Mouse (Mus musculus): ENCODE measurements around the gene Galns. TPM values are rescaled to one million over a fixed set of nuclear protein-coding genes. Genes with fewer than 3 reads are reported as not detected.
"Not testable (repeated sequence)": the region's sequence is repeated elsewhere in the genome, so short reads cannot be mapped to it uniquely, and the experiment has no call there.

Galns gene
- polyA plus RNA-seq, 1 experiment: 17.6 TPM

GRCm38 (mm10) chr8:122636803-122637175 is 25.5 kb upstream of the Galns start:
- no peak overlapping the region for H3K4me3 ChIP-seq
- peak overlapping the region; percentile 45 for H3K4me2 ChIP-seq (ENCODE audit: low read depth)
- H3K27me3 ChIP-seq (ENCODE audit: control insufficient read depth, insufficient read depth, insufficient read length): peaks cover 23% of the 10 kb centered on the region
- no peak overlapping the region for H3ac ChIP-seq (ENCODE audit: control insufficient read depth, insufficient read length)
- TF ChIP-seq POLR2A (IDR thresholded peaks at IDR 0.05; ENCODE audit: insufficient read length, low read depth) (no peak), TCF3 (IDR thresholded peaks at IDR 0.05; ENCODE audit: insufficient read length, low read depth) (peak; percentile 97), POLR2AphosphoS2 (IDR thresholded peaks at IDR 0.05; ENCODE audit: insufficient read length, low read depth) (peak; percentile 47), MAX (IDR thresholded peaks at IDR 0.05; ENCODE audit: low read depth) (no peak), CEBPB (IDR thresholded peaks at IDR 0.05; ENCODE audit: insufficient read depth, poor library complexity, severe bottlenecking) (no peak), MYOG (IDR thresholded peaks at IDR 0.05; ENCODE audit: control insufficient read depth in 1 of 3, insufficient read depth in 1 of 3, insufficient read length in 2 of 3, low read depth in 2 of 3) (peak; percentile 96 to 99 (median 97)), E2F4 (IDR thresholded peaks at IDR 0.05; ENCODE audit: insufficient read depth) (no peak), MYOD1 (IDR thresholded peaks at IDR 0.05; ENCODE audit: control insufficient read depth in 1 of 3, insufficient read length in 2 of 3, low read depth in 2 of 3) (peak; percentile 92 to 97 (median 96)), USF1 (IDR thresholded peaks at IDR 0.05; ENCODE audit: low read depth) (no peak), TCF12 (IDR thresholded peaks at IDR 0.05; ENCODE audit: insufficient read depth, poor library complexity, severe bottlenecking) (peak; percentile 99), REST (IDR thresholded peaks at IDR 0.05; ENCODE audit: insufficient read depth, insufficient read length) (no peak), SRF (IDR thresholded peaks at IDR 0.05; ENCODE audit: control insufficient read depth, insufficient read length, low read depth) (no peak)
- H3K79me2 ChIP-seq (ENCODE audit: control insufficient read depth, insufficient read depth): no peaks in the 10 kb centered on the region
- no peaks in the 10 kb centered on the region for H3K36me3 ChIP-seq (ENCODE audit: control insufficient read depth, insufficient read depth)

- peak; percentile 60 for TF ChIP-seq TCF12 (IDR thresholded peaks at IDR 0.05; ENCODE audit: insufficient read depth, poor library complexity, severe bottlenecking)
- peak; percentile 70; the same call in 1 of the 2 replicates for TF ChIP-seq CEBPB (IDR thresholded peaks at IDR 0.05; ENCODE audit: insufficient read depth, poor library complexity, severe bottlenecking)
- TF ChIP-seq POLR2A (IDR thresholded peaks at IDR 0.05; ENCODE audit: insufficient read length, low read depth): no peak
- peak in 1 of 3 experiments; percentile 31 for TF ChIP-seq MYOD1 (IDR thresholded peaks at IDR 0.05; ENCODE audit: control insufficient read depth in 1 of 3, insufficient read length in 2 of 3, low read depth in 2 of 3)
- no peak for TF ChIP-seq MAX (IDR thresholded peaks at IDR 0.05; ENCODE audit: low read depth)
- no peak for TF ChIP-seq POLR2AphosphoS2 (IDR thresholded peaks at IDR 0.05; ENCODE audit: insufficient read length, low read depth)
- TF ChIP-seq E2F4 (IDR thresholded peaks at IDR 0.05; ENCODE audit: insufficient read depth): no peak
- no peak for TF ChIP-seq SRF (IDR thresholded peaks at IDR 0.05; ENCODE audit: control insufficient read depth, insufficient read length, low read depth)
- TF ChIP-seq USF1 (IDR thresholded peaks at IDR 0.05; ENCODE audit: low read depth): no peak
- peak in 1 of 3 experiments; percentile 22 for TF ChIP-seq MYOG (IDR thresholded peaks at IDR 0.05; ENCODE audit: control insufficient read depth in 1 of 3, insufficient read depth in 1 of 3, insufficient read length in 2 of 3, low read depth in 2 of 3)
- TF ChIP-seq REST (IDR thresholded peaks at IDR 0.05; ENCODE audit: insufficient read depth, insufficient read length): no peak
- no peak for TF ChIP-seq TCF3 (IDR thresholded peaks at IDR 0.05; ENCODE audit: insufficient read length, low read depth)
- Histone ChIP-seq H3K4me2 (ENCODE audit: low read depth) (peak overlapping the region; percentile 45), H3ac (ENCODE audit: control insufficient read depth, insufficient read length) (no peak overlapping the region), H3K4me3 (no peak overlapping the region), H3K27me3 (ENCODE audit: control insufficient read depth, insufficient read depth, insufficient read length) (peaks cover 23% of the 10 kb centered on the region), H3K36me3 (ENCODE audit: control insufficient read depth, insufficient read depth) (no peaks in the 10 kb centered on the region), H3K79me2 (ENCODE audit: control insufficient read depth, insufficient read depth) (no peaks in the 10 kb centered on the region)
Observed at GRCm38 (mm10) chr8:122635878-122636802, 24.9 kb upstream of the Galns start.

- Histone ChIP-seq H3K4me3 (no peak overlapping the region), H3ac (ENCODE audit: control insufficient read depth, insufficient read length) (no peak overlapping the region), H3K36me3 (ENCODE audit: control insufficient read depth, insufficient read depth) (no peaks in the 10 kb centered on the region), H3K4me2 (ENCODE audit: low read depth) (no peak overlapping the region), H3K79me2 (ENCODE audit: control insufficient read depth, insufficient read depth) (no peaks in the 10 kb centered on the region), H3K27me3 (ENCODE audit: control insufficient read depth, insufficient read depth, insufficient read length) (peaks cover 39% of the 10 kb centered on the region)
- TF ChIP-seq SRF (IDR thresholded peaks at IDR 0.05; ENCODE audit: control insufficient read depth, insufficient read length, low read depth): no peak
- no peak for TF ChIP-seq USF1 (IDR thresholded peaks at IDR 0.05; ENCODE audit: low read depth)
- no peak for TF ChIP-seq TCF3 (IDR thresholded peaks at IDR 0.05; ENCODE audit: insufficient read length, low read depth)
- TF ChIP-seq MAX (IDR thresholded peaks at IDR 0.05; ENCODE audit: low read depth): no peak
- TF ChIP-seq REST (IDR thresholded peaks at IDR 0.05; ENCODE audit: insufficient read depth, insufficient read length): no peak
- no peak for TF ChIP-seq TCF12 (IDR thresholded peaks at IDR 0.05; ENCODE audit: insufficient read depth, poor library complexity, severe bottlenecking)
- no peak for TF ChIP-seq MYOD1 (IDR thresholded peaks at IDR 0.05; ENCODE audit: control insufficient read depth in 1 of 3, insufficient read length in 2 of 3, low read depth in 2 of 3)
- no peak for TF ChIP-seq E2F4 (IDR thresholded peaks at IDR 0.05; ENCODE audit: insufficient read depth)
- no peak for TF ChIP-seq POLR2A (IDR thresholded peaks at IDR 0.05; ENCODE audit: insufficient read length, low read depth)
- TF ChIP-seq CEBPB (IDR thresholded peaks at IDR 0.05; ENCODE audit: insufficient read depth, poor library complexity, severe bottlenecking): no peak
- no peak for TF ChIP-seq POLR2AphosphoS2 (IDR thresholded peaks at IDR 0.05; ENCODE audit: insufficient read length, low read depth)
- no peak for TF ChIP-seq MYOG (IDR thresholded peaks at IDR 0.05; ENCODE audit: control insufficient read depth in 1 of 3, insufficient read depth in 1 of 3, insufficient read length in 2 of 3, low read depth in 2 of 3)
Observed at GRCm38 (mm10) chr8:122633205-122633604, 21.9 kb upstream of the Galns start.

- H3K36me3 ChIP-seq (ENCODE audit: control insufficient read depth, insufficient read depth); H3K4me3 ChIP-seq; H3K4me2 ChIP-seq (ENCODE audit: low read depth); H3K79me2 ChIP-seq (ENCODE audit: control insufficient read depth, insufficient read depth); H3ac ChIP-seq (ENCODE audit: control insufficient read depth, insufficient read length): not testable (repeated sequence)
- peaks cover 39% of the 10 kb centered on the region for H3K27me3 ChIP-seq (ENCODE audit: control insufficient read depth, insufficient read depth, insufficient read length)
Observed at GRCm38 (mm10) chr8:122632134-122632533, 20.9 kb upstream of the Galns start.

Data from myocyte (in vitro differentiated cells).